Mouse (Mus musculus) thymus, postnatal 25 days (tissue): ENCODE data around the gene Tenm4.

Source experiments
- DNase-seq: peaks from one replicate; pipeline ENCODE4 v3.0.0; 2022

Tenm4 gene

DNA sequence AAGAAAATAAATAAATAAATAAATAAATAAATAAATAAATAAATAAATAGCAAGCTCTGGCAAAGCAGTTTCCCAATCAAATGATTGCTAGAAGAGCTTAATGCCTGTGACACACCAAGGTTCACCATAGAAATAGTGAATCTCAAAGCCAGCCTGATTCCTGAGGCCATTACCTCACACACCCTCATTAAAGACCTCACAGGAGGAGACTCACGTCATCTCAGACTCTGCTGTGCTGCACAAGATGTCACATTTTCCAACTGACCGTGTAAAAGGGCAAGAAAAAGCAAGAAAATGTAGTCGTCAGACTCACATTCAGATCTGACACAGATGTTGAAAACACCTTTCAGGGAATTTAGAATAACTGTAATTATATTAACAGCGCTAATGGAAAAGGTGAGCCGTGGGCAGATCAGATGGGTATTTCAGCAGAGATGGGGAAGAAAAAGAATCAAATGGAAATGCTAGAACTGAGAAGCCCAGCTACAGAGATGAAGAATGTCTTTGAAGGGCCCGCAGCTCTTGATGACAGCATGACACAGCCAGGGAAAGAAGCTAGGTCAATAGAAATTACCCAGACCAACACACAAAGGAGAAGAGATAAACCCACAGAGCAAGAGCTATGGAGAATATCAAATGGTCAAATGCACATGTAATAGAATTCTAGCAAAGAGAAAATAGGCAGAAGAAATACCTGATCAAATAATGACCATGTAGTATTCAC lies 709.3 kb downstream of the Tenm4 start:
- no peak for DNase-seq

DNA sequence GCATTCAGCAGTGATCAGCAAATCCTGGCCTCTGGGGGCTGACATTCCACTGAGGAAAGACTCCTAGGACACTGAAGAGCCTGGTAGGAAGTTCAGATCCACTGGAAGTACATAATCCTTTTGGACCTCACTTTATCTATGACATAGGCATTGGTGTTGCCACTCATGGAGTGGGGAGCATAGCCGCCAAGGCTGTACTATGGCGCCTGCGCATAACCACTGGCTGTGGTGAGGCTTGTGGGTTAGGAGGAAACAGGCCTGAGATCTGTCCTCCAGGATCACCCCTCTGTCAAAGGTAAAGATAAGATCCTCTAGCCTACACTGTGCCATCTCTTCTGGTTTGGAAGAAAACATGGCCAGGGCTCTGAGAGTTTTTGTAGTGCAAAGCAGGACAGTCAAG lies 712.3 kb downstream of the Tenm4 start:
- DNase-seq: no peak

DNA sequence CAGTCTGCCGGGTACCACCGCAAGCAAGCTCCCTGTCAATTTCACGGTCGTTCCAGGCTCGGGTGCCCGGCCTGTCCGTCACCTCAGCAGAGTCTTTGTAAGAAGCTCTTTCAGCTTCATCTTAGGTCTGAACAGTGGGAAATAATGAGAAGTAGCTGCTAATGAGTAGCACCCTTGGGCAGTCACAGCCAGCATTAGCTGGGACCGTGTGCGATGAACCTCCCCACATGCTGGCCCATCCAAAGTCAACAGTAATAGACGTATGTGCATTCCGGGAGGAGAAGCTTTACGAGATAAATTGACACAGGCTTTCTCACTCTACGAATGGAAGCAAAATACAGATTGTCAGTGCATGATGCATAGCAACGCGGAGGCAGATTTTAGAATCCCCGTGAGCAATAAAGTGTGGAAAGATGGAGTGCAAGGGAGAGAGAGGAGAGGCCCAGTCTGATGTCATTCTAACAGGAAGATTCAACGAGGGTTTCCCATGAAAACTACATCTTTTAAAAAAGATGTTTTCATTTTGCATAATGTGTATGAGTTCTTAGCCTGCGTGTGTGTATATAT lies 716.1 kb downstream of the Tenm4 start:
- no peak for DNase-seq

DNA sequence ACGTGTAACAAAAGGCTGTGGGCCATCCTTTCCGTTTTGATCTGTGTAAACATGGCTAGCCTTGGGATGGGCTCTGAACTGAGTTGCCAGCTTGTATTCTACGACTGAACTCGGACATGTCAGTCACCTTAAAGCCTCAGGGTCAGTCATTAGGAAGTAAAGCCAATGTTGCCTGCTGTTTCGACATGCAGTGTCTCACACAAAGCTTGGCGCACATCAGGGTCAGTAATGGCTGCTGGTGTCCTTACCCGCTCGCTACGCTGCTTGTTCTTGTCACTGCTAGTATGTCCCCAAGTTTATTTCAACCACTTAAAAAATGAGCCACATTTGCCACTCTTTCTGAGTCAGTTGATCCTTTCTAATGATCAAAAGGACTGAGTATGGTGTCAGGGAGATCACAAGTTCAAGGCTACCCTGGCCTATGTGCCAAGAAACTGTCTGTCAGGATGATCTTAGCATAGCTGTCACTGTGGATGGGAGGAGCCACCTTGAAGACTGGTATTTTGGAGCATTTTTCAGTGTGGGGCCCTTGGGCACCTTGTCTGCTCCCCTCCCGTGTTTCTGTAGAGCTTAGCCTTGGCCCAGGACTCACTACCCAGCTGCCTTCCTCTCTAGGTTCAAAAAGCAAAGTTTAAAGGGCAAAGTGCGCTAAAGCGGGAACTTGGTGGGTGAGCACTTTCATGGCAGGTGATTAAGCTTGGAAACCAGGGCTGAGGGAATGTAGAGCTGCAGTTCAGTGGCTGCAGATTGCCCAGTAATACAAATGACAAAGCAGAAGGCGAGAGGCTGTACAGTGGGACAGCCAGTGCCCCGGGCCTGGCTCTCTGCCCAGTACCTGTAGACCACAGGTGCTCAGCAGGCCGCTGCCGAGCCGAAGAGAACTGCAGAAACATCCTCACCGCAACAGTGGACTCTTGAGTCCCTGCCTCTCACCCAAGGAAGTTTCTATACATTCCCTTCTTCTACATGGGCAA lies 718.3 kb downstream of the Tenm4 start:
- DNase-seq: no peak

DNA sequence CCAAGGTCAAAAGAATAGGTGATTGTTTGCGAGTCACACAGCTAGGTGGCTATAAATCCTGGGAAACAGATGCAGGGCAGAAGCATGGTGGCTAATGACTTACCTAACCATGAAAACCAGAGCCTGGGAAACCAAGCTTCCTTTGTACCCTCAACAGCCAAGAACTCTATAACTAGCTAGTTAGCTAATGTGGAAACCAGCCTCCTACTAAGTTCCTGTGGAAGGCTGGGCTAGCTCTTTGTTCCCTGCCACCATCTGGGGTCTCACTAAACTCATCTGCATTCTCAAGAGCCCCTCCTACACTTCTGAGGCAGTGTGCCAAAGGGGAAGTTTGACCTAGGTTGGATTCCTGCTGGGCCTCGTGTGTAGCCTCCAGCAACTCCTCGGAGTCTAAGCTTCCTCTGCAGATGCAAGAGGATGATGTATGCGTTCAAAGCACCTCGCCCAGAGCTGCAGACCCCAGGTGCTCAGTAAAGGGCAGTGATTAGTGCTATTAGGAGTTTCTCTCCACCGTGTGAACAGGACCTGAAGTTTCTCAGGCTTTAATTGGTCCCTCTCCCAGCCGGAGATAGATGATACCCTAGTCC lies 719.1 kb downstream of the Tenm4 start:
- DNase-seq: no peak

DNA sequence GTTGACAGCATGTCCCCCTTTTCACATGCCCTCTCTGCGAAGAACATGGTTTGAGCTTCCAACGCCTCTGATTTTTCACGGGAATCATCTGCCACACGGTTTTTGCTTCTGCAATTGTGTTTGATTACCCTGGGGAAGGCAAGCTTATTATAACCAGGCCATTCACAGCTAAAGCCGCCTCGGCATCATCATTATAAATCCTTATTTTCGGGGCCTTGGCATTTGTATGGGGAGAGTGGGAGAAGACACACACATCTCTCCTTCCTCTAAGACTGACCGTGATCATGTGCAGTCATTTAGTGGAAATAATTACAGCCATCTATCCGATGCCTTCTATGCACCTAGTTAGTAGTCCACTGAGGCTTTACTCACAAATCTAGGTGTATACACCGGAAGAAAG lies 719.9 kb downstream of the Tenm4 start:
- DNase-seq: no peak

DNA sequence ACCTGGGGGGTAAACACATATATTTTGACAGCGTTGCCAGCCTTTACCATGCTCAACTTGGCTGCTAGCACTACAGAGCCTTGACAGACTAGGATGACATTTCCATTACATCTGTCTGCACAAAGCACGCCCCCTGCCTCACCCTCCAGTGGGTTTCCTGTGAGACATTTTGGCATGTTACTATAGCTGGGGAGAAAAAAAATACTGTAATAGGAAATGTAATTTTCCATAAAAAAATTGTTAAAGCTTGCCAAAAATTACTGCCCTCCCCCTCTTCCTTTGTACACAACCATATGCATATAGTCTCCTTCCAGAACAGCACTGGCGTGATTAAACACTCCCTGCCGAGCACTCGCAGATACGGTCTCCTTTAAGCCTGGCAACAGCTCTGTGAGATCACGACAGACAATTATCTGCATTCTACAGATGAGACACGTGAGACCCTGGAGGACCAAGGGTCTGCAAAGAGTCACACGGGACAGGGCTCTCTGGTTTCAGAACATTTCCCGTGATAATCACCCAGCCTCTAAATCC lies 728.1 kb downstream of the Tenm4 start:
- no peak for DNase-seq

DNA sequence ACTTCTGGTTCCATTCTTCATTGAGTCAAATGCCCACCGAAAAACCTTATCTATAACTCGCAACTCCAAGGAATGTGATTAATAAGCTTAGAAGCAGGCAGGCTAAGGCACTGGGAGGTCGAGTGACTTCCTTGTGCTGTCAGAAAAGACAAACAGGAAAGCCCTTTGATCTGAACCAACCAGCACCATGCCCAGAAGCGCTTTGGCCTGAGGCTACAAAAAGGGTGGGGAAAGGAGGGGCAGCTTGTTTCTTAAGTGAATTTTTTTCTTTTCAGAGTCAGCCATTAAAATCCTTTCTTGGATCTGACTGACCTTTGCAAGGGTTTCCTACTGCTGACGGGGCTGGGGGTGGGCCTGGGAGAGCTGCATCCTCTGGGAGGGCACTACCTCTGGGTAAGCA lies 731.1 kb downstream of the Tenm4 start:
- no peak for DNase-seq

DNA sequence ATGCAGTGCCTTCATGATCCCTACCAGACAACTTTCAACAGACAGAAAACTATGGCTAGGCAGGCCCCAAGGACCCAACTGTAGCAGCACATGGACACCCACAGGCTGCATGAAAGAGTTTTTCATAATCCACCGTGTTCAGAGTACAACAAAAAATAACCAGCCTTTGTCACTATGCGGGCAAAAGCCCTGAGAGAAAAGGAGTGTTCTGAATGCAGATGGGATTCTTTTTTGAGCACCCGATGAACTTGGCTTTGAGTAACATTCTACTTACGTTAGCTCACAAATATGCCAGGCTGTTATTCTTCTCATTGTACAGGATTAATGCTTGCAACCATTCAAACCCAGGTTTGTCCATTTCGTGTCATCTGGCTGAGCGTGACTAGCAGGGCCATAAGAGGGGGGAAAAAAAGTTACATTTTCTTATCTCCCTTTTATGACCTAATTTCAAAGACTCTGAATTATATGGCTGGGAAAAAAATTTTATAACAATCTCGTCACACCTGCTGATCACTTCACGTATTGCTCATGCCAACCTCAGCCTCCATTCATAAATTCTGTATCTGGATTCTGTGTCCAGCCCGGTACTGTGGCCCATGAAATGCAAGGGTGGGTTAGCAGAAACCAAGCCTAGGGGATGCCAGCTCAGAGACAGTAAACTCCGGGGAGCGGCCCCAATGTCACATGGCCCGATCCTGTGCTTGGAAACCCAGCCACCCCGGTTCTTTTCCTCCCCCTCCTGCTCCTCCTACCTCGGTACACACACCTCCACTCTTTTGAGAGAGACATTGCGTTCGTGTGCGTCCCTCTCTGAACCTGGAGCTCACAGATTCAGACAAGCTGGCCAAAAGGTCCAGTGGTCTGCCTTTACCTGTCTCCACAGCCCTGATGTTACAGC lies 732.3 kb downstream of the Tenm4 start:
- DNase-seq: no peak

DNA sequence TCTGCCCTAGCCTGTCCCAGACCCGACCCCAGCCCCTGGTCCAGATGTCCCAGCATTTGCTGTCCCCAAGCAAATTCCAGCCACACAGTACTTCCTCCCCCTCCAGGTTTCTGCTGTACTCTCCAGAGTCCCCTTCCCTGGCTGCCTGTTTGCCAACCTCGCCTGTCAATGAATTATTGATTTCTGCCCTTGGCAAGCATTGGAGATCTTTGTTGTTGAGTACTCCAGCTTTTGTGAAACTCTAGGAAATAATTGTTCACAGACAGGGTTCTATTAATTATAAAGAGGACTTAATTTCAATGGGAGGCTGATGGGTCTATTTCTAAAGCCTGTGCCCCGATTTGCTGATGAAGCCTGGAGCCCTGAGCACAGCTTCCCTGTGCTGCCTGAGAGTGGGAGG lies 733.4 kb downstream of the Tenm4 start:
- no peak for DNase-seq

DNA sequence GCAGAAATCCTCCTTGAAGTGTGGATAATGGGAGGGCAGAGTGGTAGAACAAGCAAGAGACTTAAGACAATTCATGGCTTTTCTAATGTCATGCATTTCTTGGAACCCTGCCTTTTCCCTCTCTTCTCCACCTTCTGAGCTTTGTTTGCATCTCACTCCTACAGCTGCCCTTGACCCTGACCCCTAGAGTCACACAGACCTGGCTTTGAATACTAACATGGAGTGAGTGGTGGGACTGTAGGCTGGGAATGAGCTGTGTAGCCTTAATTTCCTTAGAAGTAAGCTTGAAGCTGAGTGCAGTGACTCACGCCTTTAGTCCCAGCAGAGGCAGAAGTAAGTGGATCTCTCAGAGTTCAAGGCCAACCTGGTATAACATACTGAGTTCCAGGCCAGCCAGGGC lies 733.9 kb downstream of the Tenm4 start:
- no peak for DNase-seq

DNA sequence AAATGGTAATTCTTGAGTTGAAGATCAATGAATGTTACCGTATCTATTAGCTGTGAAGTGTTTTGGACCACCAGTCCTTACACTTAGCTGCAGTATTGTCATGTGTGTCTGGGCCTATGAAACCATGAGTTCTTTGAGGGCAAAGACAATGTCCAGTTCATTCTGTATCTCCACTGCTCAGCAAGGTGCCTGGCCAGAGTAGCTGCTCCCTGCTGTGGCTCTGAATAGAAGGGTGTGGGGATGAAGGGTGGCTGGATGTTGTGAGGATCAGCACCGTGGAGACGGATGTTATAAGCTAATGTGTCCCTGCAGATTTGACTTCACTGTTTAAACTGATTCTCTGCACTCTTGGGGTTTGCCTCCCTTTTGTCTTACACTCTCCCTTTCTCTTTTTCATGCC lies 734.4 kb downstream of the Tenm4 start:
- DNase-seq: no peak

DNA sequence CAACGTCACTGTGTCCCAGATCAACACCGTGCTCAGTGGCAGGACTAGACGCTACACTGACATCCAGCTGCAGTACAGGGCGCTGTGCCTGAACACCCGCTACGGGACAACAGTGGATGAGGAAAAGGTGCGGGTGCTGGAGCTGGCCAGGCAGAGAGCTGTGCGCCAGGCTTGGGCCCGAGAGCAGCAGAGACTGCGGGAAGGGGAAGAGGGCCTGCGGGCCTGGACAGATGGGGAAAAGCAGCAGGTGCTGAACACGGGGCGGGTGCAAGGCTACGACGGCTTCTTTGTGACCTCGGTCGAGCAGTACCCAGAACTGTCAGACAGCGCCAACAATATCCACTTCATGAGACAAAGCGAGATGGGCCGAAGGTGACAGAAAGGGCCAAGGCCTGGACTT lies 735.2 kb downstream of the Tenm4 start:
- no peak for DNase-seq

DNA sequence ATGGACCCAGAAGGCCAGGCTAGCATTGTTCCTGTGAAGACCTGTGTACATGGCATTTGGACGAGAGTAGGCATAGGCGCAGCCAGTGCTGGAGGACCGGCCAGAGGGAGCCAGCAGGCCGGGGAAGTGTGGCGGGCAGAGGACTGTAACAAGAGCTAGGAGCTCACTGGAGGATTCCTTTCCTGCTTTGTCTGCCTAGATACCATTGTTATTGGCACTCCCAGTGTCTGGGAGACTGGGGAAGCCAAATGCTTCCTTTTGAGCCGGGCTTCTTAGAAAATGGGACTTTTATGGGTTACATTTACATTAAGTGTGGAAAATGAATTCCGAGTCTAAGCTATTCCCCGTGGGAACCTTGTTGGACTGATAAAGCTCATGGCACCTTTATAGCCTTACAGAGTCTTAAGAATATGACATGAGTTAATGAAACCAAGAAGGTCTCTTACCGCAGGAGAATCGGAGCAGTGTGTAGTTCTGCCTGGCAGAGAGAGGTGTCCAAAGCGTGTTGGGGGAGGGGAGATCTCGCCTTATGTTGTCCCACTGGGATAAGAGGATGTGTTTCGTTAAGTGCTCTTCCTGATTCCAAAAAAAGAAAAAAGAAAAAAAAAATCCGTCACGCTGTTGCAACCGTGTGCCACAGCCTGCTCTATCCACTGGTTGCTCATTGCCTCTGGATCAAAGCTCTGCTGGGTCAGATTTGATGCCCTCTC lies 737.1 kb downstream of the Tenm4 start:
- DNase-seq: no peak

DNA sequence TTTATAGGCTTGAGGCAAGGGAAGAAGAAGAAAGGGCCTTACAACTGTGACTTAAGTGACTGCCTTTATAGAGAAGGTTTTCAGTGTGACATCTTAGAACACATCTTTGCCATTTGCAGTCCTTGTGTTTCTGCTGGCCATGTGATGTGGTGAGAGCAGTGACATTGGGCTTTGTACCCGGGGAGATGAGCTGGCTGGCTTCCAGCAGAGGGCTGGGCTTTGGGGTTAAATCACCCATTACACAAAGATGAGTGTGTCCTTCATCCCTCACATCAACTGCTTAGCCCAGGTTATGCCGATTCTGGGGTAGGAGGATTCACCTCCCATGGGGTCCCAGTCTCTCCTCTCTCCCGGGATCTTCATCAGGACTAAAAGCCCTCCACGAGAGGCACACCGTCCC lies 738.8 kb downstream of the Tenm4 start:
- no peak for DNase-seq

DNA sequence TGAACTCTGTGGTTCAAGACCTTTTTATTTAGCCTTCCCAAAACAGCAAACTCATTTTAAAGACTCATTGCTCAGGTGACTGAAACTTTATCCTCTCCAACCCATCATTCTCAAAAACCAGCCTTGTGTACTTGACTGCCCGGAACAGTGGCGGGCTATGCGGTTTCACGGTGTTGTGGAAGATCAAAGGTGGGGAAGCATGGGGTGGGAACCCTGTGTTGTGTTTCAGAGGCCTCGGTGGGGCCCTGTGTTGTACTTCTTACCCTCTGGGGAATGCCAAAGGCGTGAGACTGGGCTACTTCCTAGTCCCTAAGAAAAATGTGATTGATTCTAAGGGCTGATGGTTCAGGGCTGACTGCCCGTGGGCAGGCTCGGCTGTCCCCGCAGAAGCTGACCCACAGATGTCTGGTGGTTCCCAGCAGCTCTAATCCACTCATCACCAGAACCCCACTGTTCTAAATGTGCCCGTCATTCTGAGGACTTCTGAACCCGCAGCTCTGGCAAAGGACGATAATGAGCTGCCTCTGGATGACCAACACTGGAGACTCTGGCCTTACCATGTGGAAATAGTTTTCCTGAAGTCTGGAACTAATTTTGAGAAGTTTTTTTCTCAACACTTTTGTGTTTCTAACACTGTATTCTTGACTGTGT lies 739.4 kb downstream of the Tenm4 start:
- DNase-seq: no peak

DNA sequence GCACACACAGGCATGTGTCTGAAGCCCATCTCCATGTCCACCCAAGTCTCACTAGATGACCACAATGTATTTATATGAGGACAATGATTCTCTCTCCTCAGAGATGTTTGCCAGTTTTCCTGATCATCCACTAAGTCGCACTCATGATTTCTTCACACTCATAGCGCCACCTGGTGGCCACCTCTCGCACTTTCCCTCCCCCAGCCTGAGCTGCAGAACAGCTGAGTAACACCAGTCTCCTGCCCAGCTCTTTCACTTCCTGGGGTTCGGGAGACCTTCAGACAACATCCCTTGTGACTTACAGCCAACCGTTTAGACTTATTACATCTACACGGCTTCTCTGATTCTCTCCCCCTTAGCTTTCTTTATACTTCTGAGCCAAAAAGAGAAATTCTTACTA lies 743.0 kb downstream of the Tenm4 start:
- DNase-seq: peak; percentile 76

DNA sequence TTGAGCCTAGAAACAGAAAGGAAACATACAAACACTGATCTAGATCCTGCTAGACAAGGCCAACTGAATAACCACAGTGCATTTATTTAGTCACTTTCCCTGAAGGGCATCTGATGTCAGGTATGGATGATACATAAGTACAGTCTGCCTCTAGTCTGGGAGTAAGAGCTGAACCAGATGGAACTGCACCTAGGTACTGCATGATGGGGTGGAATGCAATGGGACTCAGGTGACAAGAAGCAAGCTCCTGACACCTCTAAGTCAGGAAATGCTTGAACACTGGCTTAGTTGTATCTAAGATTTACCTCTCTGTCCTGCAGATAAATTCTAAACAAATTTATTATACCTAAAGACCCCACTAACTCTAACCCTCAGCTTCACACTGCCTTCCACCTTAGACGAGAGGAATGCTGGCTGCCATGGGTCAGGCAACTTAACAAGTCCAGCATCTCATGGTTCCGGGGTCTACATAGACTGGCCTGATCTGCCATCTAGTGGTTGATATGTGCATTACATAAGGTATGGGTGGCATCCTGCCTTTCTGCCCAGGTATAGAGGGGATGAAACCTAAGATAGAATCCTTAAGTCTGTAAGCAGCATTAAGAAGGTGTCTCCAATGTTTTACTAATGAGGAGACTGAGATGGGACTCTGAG lies 744.5 kb downstream of the Tenm4 start:
- DNase-seq: peak; percentile 48

DNA sequence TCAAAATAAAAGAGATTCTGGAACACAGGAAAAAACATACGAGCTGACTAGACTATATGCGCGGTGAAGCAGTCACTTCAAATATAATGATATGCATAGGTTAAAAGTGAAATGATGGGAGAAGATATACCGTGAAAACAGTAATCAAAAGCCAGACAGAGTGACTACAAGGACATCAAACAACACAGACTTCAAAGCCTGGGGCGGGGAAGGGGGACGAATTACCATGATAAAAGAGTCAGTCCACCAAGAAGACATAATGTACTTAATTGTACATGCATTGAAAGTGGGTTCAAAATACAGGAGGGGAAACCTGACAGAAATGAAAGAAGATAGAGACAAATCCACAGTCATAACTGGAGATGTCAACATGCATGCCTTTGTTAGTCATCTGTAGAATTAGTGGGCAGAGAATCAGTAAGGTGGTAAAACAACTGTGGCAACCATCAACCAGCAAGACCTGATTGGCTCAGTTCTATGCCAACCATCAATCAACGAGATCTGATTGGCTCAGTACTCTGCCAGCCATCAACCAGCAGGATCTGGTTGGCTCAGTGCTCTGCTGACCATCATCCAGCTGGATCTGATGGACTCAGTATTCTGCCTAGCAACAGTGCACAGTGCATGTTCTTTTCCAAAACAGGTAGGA lies 749.5 kb downstream of the Tenm4 start:
- no peak for DNase-seq

DNA sequence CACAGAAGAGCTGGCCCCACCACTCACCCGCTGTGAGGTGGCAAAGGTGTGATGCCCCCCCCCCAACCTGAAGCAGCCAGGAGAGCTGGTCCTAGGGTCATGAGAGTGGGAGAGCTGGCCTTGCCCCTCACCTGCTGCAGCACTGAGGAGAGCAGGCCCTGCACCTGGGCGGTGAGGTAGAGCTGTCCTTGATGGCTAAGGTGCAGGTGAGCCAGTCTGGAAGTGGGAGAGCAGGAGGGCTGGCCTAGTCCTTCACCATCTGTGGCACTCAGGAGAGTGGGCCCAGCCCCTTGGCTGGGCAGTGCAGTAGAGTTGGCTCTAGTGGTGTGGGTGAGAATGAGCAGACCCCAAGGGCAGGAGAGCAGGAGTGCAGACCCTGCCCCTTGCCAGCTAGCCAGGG lies 751.9 kb downstream of the Tenm4 start:
- DNase-seq: no peak
